Mouse (Mus musculus): ENCODE results near the gene Dnajc1. TPM values are rescaled to one million over a fixed set of nuclear protein-coding genes. Genes with fewer than 3 reads are reported as not detected.

Gene Dnajc1
- total RNA-seq, 2 experiments from 2014 or later = 19.9 to 47.2 TPM

- ATAC-seq (replicated peaks; ENCODE audit: poor library complexity) = peak; percentile 23; the same call in 1 of the 2 replicates
Measured at GRCm38 (mm10) chr2:18307440-18308305, 85.0 kb downstream of the Dnajc1 start.

- ATAC-seq (replicated peaks; ENCODE audit: poor library complexity) = no peak
Measured at GRCm38 (mm10) chr2:18300949-18301348, 91.7 kb downstream of the Dnajc1 start.

GRCm38 (mm10) chr2:18285175-18285574, 107.5 kb downstream of the Dnajc1 start:
- peak; percentile 70 for ATAC-seq (replicated peaks; ENCODE audit: poor library complexity)

- ATAC-seq (replicated peaks; ENCODE audit: poor library complexity) = no peak
Measured at GRCm38 (mm10) chr2:18265736-18266135, 126.9 kb downstream of the Dnajc1 start.

- ATAC-seq (replicated peaks; ENCODE audit: poor library complexity) = no peak
Measured at GRCm38 (mm10) chr2:18264579-18264978, 128.1 kb downstream of the Dnajc1 start.

GRCm38 (mm10) chr2:18262298-18262697, 130.3 kb downstream of the Dnajc1 start:
- ATAC-seq (replicated peaks; ENCODE audit: poor library complexity) = 0 out of 2 replicates have a peak, but pooled peaks have one; percentile 26

GRCm38 (mm10) chr2:18249224-18249623, 143.4 kb downstream of the Dnajc1 start:
- ATAC-seq (replicated peaks; ENCODE audit: poor library complexity) = no peak

GRCm38 (mm10) chr2:18235524-18235923, 157.1 kb downstream of the Dnajc1 start:
- ATAC-seq (replicated peaks; ENCODE audit: poor library complexity) = peak; percentile 58

GRCm38 (mm10) chr2:18232883-18233567, 159.6 kb downstream of the Dnajc1 start:
- ATAC-seq (replicated peaks; ENCODE audit: poor library complexity) = no peak

GRCm38 (mm10) chr2:18231143-18231542, 161.5 kb downstream of the Dnajc1 start:
- no peak for ATAC-seq (replicated peaks; ENCODE audit: poor library complexity)

GRCm38 (mm10) chr2:18229279-18229678, 163.4 kb downstream of the Dnajc1 start:
- ATAC-seq (replicated peaks; ENCODE audit: poor library complexity) = no peak

GRCm38 (mm10) chr2:18228486-18229062, 164.1 kb downstream of the Dnajc1 start:
- ATAC-seq (replicated peaks; ENCODE audit: poor library complexity) = no peak

GRCm38 (mm10) chr2:18219569-18219968, 173.1 kb downstream of the Dnajc1 start:
- ATAC-seq (replicated peaks; ENCODE audit: poor library complexity) = no peak

- no peak for ATAC-seq (replicated peaks; ENCODE audit: poor library complexity)
Measured at GRCm38 (mm10) chr2:18219136-18219535, 173.5 kb downstream of the Dnajc1 start.

GRCm38 (mm10) chr2:18218500-18218899, 174.1 kb downstream of the Dnajc1 start:
- ATAC-seq (replicated peaks; ENCODE audit: poor library complexity) = no peak

GRCm38 (mm10) chr2:18217867-18218266, 174.8 kb downstream of the Dnajc1 start:
- no peak; the same call in 1 of the 2 replicates for ATAC-seq (replicated peaks; ENCODE audit: poor library complexity)

GRCm38 (mm10) chr2:18214031-18214430, 178.6 kb downstream of the Dnajc1 start:
- ATAC-seq (replicated peaks; ENCODE audit: poor library complexity) = no peak

GRCm38 (mm10) chr2:18209948-18210347, 182.7 kb downstream of the Dnajc1 start:
- no peak for ATAC-seq (replicated peaks; ENCODE audit: poor library complexity)

GRCm38 (mm10) chr2:18209211-18209823, 183.3 kb downstream of the Dnajc1 start:
- no peak for ATAC-seq (replicated peaks; ENCODE audit: poor library complexity)

- ATAC-seq (replicated peaks; ENCODE audit: poor library complexity) = no peak
Measured at GRCm38 (mm10) chr2:18208578-18208977, 184.1 kb downstream of the Dnajc1 start.

- ATAC-seq (replicated peaks; ENCODE audit: poor library complexity) = no peak
Measured at GRCm38 (mm10) chr2:18206811-18207210, 185.8 kb downstream of the Dnajc1 start.

Measured in megakaryocyte progenitor cell, adult 5-6 weeks (primary cell).